Mouse (Mus musculus): Measurements from ENCODE around the gene Csrnp1.

Csrnp1 gene

DNA sequence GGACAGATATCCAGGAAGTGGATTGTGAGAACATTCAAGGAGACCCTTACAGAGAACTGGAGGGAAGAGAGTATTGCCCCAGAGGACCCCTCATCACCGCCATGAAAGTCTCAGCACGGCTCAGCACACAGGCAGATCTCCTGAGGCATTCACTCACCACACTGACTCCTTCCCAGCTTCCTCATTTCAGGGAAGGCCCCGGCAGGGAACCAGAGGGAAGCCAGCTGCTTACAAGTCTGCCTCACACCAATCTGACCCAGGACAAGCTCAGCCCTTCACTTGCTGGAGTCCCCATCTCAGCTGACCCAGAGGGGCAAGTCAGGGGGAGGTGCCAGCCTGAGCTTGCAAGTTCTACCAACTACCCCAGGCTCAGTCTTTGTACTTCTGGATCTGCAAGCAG is 35.7 kb downstream of the Csrnp1 start:
- DNase-seq (ENCODE audit: low spot score in 2 of 2): no peak

DNA sequence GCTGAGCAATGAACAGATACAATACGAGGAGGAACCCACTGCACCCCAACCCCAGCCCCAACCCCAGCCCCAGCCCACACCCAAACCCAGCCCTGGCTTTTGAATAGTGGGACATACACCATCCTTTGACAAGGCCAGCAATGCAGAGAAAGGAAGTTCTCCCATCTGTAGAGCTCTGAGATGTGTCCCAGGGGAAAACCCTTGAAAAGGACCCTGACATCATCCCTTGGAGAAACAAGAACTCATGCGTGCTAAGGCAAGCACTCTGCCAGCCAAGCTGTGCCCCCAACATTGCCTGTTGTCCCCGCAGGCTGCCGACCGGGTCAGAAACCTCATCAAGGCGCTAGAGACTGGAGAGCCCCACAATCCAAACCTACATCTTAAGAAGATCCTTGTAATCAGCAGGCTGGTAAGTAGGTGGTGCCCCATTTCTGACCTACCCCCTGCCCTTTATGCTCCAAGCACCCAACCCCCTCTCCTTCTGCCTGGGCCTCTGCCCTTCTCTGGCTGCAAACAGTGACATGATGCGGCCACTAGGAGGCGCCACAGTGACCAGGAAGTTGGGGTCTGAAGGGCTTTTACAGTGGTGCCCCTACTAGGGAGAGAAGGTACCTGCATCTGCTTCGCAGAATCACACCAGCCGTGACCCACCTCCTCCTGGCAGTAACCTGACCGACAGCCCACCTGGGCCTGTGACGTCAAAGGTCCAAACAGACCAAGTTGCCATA is 39.1 kb downstream of the Csrnp1 start:
- peak; percentile 36 to 57 for DNase-seq (ENCODE audit: low spot score in 2 of 2)

DNA sequence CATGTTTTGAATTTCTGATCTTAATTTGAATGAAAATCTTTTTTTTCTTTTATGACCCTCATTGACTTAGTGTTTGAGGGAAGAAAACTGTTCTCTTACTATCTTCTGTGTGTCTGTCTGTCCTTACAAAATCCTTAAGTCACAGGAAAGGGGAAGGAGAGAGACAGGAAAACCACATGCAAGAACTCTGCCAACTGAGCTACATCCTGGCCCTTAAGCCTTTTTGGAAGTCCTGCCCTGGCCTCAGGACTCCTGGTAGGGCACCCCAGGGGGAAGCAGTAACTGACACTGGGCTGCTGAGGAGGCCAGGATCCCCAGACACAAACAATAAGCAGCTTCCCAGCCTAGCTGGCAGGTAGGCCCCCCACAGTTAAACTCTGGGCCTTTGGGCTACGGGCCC is 41.1 kb downstream of the Csrnp1 start:
- DNase-seq (ENCODE audit: low spot score in 2 of 2): no peak

DNA sequence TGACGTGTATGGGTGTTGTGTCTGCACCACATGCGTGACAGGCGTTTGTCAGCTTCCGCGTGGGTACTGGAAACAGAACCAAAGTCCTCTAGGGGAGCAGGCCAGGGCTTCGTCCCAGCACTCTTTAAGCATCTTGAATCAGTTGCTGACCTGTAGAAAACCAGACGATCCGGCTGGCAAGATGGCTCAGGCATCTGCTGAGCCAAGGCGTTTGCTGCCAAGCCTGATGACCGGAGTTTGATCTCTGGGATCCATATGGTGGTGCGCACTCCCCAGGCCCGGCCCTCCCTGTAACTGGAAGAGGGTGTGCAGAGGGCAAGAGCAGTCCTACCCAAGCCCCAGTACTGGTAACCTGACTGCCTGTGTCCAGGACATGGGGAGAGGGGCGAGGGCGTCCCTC is 42.6 kb downstream of the Csrnp1 start:
- no peak for DNase-seq (ENCODE audit: low spot score in 2 of 2)

DNA sequence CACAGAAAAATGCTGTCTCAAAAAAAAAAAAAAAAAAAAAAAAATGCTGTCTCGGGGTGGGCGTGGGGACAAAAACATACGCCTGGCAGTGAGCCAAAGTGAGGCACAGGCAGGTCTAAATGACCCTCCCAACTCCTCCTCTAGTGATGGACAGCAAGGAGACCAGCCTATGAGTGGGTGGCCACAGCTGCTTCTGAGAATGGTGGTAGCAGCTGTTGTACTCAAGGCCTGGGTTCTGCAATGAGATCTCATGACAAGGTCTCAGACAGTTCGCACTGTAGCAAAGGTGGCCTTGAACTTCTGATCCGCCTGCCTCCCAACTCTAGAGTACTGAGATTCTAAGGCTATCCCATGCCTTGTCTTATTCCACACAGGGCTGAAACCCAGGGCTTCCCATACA is 43.1 kb downstream of the Csrnp1 start:
- no peak for DNase-seq (ENCODE audit: low spot score in 2 of 2)

DNA sequence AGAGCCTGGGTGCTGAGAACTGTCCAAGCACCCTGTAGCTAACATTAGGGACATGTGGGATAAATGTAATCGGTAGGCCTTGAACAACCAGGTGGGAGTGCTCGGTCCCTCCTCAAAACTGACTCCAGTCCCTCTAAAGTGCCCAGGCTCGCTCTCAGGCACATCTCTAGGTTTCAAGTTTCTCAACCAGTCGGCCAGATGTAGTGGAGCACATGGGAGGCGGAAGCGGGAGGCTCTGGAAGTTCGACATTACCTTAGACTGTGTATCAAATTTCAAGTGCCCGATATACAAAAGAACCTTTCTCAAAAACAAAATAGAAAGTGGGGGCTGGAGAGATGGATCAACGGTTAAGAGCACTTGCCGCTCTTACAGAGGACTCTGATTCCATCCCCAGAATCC is 44.8 kb downstream of the Csrnp1 start:
- no peak for DNase-seq (ENCODE audit: low spot score in 2 of 2)

DNA sequence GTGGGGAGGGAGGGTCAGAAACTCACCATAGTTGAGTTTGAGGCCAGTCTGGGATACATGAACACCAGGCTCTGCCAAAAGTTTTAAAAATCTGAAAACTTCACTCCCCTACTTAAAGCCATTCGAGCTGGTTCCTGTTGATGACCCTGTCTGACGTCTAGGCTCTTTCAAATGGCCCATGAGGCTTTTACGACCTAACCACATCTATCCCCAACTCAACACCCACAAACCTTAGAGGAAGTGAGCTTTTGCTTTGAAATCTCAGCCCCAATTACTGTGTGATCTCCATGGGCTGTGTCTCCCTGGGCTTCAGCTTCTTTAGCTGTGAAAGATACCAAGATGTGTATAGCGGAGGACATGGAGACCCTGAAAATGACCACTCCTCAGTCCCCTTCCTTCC is 46.0 kb downstream of the Csrnp1 start:
- peak; percentile 69 to 80 for DNase-seq (ENCODE audit: low spot score in 2 of 2)

DNA sequence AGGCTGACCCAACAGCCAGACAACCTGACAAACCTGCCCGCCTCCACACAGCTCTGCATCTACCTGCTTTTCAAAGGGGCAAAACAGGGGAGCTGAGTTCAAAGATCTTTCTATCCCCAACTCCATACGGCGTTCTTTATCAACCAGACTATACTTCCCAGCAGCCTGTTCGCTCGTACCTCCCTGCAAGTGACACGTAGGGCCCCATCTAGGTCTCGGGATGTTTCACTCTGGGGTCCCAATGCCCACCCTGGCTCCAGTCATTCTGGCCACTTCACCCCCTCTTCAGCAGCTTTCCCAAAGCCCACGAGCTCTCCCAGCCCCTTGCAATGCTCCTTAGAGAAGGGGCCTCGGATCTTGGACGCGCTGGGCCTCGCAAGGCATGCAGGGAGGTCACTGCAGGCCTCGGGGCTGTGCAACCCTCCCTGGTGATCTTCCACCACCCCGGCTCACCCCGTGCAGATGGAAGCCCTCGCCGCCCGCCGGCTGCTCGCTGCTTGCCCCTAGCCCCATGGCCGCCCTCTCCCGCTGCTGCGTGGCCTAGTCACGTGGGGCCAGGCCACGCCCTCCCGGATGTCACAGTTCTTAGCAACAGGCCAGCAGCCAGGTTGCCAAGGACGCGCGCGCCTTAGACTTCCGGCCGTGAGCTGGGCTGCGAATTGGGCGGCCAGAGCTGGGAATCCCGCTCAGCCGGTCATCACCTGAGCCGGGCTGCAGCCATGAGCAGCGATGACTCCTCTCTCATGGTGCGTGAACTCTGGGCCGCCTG is 47.3 kb downstream of the Csrnp1 start, which contains the start of the genes Gorasp1 and Ttc21a:
Gene Gorasp1 (minus strand): TSS at position 561 of the 769 bp plus-strand sequence.
Gene Ttc21a (plus strand): TSS at position 602 of the 769 bp plus-strand sequence.
- DNase-seq (ENCODE audit: low spot score in 2 of 2): peak; percentile 84 to 88

DNA sequence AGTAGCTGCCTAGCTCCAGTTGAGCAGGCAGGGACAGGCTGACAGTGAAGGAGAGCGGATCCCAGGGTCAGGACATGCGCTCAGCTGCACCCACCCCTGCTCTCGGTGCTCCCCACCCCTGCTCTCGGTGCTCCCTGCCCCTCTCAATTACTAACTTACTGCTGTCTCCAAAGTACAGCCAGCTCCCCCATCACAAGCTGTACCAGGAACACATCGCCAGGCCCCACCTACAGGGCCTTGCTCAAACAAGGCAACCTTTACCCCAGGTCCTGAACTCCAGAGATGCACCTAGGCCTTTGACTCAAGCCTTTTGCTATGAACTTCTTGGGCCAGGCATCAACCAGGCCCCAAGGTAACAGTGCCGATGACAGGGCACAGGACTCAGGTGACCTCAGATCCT is 50.8 kb downstream of the Csrnp1 start:
- DNase-seq (ENCODE audit: low spot score in 2 of 2): no peak

DNA sequence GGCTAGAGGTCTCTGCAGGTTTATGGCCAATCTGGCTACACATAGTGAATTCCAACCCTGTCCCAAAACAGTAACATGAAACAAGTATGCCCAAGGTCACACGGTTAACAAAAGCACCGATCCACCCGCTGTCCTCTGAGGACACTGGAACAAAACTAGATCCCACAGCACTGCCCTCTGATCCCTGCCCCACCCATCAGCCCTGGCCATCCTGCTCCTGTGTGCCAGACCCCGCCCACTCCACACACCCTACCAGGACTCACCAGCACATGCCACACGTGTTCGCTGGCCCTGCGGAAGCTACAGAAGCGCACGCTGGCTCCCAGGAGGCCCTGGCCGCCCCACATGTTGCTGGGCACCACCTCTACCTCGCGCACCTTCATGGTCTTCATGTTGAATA is 52.1 kb downstream of the Csrnp1 start:
- no peak for DNase-seq (ENCODE audit: low spot score in 2 of 2)

DNA sequence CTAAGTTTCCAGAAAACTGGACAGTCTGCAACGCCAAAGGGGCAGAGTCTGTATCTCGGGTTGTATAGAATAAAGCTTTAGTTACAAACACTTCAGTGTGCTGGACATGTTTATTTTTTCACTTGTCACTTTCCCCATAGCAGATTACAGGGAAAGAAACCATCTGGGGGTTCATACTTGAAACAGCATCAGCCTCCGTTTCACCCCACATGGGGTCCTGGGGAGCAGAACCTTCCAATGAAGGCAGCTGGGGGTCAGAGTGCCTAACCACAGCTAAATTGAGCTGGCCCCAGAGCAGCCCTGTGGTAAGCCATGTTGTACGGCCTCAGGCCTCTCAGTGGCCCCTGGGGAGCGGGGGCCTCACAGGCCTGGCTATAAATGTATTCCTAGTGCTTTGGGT is 58.0 kb downstream of the Csrnp1 start:
- DNase-seq (ENCODE audit: low spot score in 2 of 2): no peak

DNA sequence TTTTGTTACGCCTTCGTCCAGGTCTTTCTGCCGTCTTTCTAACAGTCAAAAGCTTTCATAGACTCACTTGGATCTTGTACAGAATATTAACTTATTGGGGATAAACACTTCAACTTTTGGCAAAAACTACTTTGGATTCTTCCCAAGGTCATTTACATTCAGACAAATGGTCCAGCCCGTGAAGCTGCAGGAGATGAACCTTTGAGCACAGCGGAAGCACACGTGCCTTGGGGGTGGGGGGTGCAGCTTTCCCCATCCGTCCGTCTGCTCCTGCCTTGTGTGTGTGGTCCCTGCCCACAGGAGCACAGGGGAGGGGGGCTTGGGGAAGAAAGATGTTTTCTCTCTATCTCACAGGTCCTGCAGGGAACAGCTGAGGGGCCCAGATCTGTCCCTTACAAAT is 58.7 kb downstream of the Csrnp1 start:
- no peak for DNase-seq (ENCODE audit: low spot score in 2 of 2)

DNA sequence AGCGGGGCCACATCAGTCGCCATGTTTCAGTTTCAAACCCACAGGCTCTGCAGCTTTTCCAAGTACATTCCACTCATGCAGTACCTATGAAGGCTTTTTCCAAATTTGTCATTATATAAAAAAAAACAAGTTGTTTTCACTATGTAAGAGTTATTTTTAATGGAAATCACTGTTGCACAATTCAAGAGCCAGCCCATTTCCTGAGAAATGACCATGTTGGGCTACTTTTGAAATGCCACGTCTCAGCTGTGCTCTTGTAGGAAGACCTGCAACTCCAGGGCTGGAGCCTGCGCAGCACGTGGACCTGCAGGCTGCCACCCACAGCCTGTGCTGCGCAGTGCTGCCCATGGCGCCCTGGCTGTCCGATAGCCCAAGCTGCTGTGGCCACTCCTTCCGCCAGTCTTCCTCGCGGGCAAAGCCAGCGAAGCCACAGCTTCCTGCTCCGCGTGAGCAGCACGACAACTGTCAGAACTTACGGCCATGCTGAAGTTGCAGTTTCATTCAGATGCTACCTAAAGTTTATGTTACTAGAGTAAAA is 59.3 kb downstream of the Csrnp1 start:
- DNase-seq (ENCODE audit: low spot score in 2 of 2): no peak

DNA sequence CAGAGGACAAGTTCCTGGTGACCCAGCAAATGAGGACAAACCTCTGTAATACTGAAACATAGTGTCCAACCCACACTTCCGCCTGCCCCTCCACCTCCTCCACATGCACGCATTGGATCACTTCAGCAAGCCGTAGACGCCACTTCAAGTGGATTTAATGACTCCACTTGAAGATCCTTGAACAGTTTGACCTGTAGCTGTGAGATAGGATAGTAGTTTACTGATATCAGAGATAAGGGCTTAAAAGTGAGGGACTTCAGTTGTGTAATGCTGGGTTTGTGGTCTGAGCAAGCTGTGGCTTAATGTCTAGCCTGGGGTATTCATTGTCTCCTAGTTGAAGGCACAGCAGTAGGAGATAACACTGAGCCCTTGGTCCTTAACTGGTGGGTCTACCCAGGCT is 61.0 kb downstream of the Csrnp1 start:
- no peak for DNase-seq (ENCODE audit: low spot score in 2 of 2)

All from natural killer cell, adult 2 months (primary cell).